Mouse (Mus musculus): ENCODE measurements at regions not wholly inside any gene's neighbourhood (a gene's known extent, or its start where the extent isn't known, plus 50 kb on each side); places are given as distances from the start of the nearest gene placed in this dataset.

GRCm38 (mm10) chr2:75341726-75342280 lies 317.3 kb upstream of the Hnrnpa3 start:
- TF ChIP-seq ZKSCAN1 (IDR thresholded peaks at IDR 0.05; ENCODE audit: borderline replicate concordance, low read depth, low read length): no peak
- no peak for TF ChIP-seq ELF1 (IDR thresholded peaks at IDR 0.05; ENCODE audit: low read depth, low read length)
- no peak for TF ChIP-seq POLR2AphosphoS2 (IDR thresholded peaks at IDR 0.05; ENCODE audit: low read depth, low read length)
- no peak for TF ChIP-seq EP300 (IDR thresholded peaks at IDR 0.05; ENCODE audit: low read length)
- TF ChIP-seq POLR2A (IDR thresholded peaks at IDR 0.05; ENCODE audit: low read depth, low read length): no peak
- TF ChIP-seq CTCF (conservative IDR thresholded peaks at IDR 0.05 in 1 of 2, IDR thresholded peaks at IDR 0.05 in 1 of 2; ENCODE audit: low read depth in 2 of 2, low read length in 2 of 2): no peak
- no peak for TF ChIP-seq MXI1 (IDR thresholded peaks at IDR 0.05; ENCODE audit: low read depth, low read length)
- TF ChIP-seq SMC3 (IDR thresholded peaks at IDR 0.05; ENCODE audit: low read depth, low read length): no peak
- TF ChIP-seq GABPA (IDR thresholded peaks at IDR 0.05; ENCODE audit: insufficient replicate concordance, low read depth, low read length): no peak
- TF ChIP-seq USF1 (IDR thresholded peaks at IDR 0.05; ENCODE audit: low read depth, low read length): no peak
- no peak for TF ChIP-seq CHD2 (IDR thresholded peaks at IDR 0.05; ENCODE audit: low read length)
- TF ChIP-seq TBP (conservative IDR thresholded peaks at IDR 0.05; ENCODE audit: low read depth, low read length): no peak
- no peak for TF ChIP-seq MAX (IDR thresholded peaks at IDR 0.05; ENCODE audit: low read length)
